Mouse (Mus musculus) layer of hippocampus, adult 8-10 months (tissue): Measurements from ENCODE around the gene Fa2h. TPM values are rescaled to one million over a fixed set of nuclear protein-coding genes. Genes with fewer than 3 reads are reported as not detected.

ENCODE experiments used
- DNase-seq, 2 experiments: peaks; one replicate each; pipeline ENCODE4 v3.0.0; 2022; ENCODE audit warnings: low spot score in 2 of 2
- total RNA-seq, 4 experiments: library from RNA; stranded (reverse); gene quantifications; 2 replicates each; pipeline ENCODE4 v1.2.4; 2022

Fa2h gene
- total RNA-seq, 4 experiments from 2014 or later = 22.2 to 31.0 (median 25.0) TPM

GRCm38 (mm10) chr8:111300597-111301546, 92.8 kb downstream of the Fa2h start:
- DNase-seq = no peak

- DNase-seq = peak; percentile 98
Measured at GRCm38 (mm10) chr8:111299821-111300568, 93.6 kb downstream of the Fa2h start, which contains the start of gene Rfwd3. TSS of gene Rfwd3 (minus strand) at chr8:111300222.

GRCm38 (mm10) chr8:111299363-111299820, 94.2 kb downstream of the Fa2h start:
- peak in 1 of 2 experiments; percentile 14 for DNase-seq

DNA sequence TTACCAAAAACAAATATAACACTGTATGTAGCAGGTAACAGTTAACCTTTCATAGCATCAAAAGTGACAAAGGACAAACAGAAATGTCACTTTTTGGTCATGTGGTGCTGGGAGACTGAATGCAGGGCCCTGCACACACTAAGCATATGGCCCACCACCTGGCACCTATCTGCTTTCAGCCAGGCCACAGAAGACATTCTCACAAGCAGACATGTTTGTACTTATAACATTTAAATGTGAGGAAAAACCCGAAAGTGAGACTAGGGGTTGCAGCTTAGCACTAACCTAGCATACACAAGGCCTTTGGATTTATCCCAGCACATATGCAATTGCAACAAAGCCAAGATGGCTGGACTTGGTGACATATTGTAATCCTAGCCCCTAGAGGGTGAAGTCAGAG, 95.6 kb downstream of the Fa2h start:
- DNase-seq = no peak

Other genes with a start within 250 kb of the Fa2h start
- gene Glg1, start 134.6 kb downstream of the Fa2h start, total RNA-seq = 100 to 1,000 TPM; 133 to 146 (median 138) TPM
- gene Rfwd3, start 93.6 kb downstream of the Fa2h start, total RNA-seq = 10 to 100 TPM; 21.7 to 24.5 (median 22.6) TPM
- gene Mlkl, start 55.6 kb downstream of the Fa2h start, total RNA-seq = 1 to 10 TPM in 1 of 4 experiments, under 1 TPM in 2, not detected in 1; 0.54 to 1.2 (median 0.85) TPM
- 10 to 100 TPM; 22.7 to 24.5 (median 23.7) TPM for gene Wdr59, start 128.3 kb upstream of the Fa2h start, total RNA-seq
- 100 to 1,000 TPM in 1 of 4 experiments, 10 to 100 TPM in 3; 89.8 to 117 (median 93.0) TPM for gene Znrf1, start 142.3 kb upstream of the Fa2h start, total RNA-seq
- gene Ldhd, start 236.6 kb upstream of the Fa2h start, total RNA-seq = 1 to 10 TPM; 7.5 to 9.6 (median 9.0) TPM
- 10 to 100 TPM; 21.7 to 23.9 (median 22.5) TPM for gene Zfp1, start 249.6 kb upstream of the Fa2h start, total RNA-seq